Mouse (Mus musculus) kidney, adult 8-10 months (tissue): ENCODE data around the gene Hs1bp3.

Experiments used
- DNase-seq, 2 experiments: peaks; one replicate each; pipeline ENCODE4 v3.0.0; 2022

Gene Hs1bp3

DNA sequence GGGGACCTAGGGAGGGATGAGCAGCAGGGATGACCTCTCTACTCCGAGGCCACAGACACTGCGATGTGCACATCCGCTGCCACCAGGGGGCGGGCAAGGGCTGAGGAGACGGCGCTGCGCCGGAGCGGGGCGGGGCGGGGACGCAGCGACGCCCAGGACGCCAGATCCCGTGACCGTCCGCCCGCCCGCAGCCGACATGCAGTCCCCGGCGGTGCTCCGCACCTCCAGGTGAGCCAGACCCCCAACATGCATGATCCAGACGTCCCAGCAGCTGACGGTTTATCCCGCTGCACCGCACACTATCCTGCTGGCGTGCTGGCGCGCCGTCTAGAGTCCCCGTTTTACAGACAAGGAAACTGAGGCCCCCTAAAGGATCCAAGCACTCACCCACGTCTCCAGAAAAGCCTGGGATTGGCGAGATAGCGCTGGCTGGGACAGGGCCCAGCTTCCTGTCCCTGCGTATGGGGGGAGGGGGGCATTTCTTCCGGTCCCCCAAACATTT is at the start of gene Hs1bp3:
Hs1bp3 (plus strand) TSS at position 163 of the 502 bp plus-strand sequence.
- DNase-seq, result peak; percentile 72 to 82

DNA sequence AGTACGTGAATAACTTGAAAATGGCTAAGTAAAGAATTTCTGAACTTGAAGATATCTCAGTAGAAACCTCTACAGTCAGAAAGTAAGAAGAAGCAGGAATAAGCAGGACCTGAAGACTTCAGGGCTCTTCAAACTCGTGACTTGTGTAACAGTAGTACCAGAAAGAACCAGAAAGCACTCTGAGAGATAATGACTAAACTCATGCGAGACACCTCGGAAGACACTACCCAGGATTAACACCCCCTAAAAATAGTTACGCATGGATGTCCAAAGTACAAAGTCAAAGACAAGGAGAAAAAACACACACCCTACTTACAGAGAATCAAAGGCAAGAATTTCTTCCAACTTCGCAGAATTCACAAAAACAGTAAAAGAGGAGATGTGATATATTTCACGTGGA is 46.9 kb upstream of the Hs1bp3 start:
- DNase-seq, result peak; percentile 13 to 57

DNA sequence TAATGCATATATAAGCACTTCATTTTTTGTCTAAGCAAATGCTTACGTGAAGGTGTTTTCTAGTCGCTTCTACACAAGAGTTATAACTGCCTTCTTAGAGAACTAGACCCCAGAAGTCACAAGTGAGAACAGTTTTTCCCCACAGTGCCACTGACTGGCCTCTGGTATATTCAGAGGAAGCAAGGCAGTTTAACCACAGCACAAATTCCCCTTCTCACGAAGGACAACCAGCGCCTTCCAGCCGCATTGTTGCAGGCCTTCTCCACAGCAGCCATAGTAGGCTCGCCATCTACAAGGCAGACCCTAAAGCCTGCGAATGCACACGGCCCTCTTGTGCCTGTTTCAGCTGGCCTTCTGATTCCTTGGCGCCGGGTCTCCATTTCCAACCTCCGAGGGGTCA is 43.6 kb upstream of the Hs1bp3 start:
- no peak for DNase-seq

DNA sequence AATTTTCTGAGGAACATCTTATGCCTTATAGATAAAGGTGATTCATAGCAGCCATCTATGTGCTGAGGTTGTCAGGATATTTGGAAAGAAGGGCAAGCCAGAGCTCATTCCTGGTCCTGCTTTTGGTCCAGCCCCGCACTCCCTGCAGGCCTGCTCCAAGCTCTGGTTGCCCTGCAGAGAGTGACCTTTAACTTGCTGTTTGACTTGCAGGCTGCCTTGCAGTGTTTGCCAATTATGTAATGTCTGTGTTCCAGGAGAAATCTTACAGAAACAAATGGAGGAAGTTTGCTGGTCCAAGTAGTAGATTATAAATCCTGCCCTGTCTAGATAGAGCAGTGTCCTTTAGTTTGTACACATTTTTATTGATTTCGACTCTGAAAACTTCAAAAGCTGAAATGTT is 41.8 kb upstream of the Hs1bp3 start:
- DNase-seq, result peak; percentile 17 to 52

DNA sequence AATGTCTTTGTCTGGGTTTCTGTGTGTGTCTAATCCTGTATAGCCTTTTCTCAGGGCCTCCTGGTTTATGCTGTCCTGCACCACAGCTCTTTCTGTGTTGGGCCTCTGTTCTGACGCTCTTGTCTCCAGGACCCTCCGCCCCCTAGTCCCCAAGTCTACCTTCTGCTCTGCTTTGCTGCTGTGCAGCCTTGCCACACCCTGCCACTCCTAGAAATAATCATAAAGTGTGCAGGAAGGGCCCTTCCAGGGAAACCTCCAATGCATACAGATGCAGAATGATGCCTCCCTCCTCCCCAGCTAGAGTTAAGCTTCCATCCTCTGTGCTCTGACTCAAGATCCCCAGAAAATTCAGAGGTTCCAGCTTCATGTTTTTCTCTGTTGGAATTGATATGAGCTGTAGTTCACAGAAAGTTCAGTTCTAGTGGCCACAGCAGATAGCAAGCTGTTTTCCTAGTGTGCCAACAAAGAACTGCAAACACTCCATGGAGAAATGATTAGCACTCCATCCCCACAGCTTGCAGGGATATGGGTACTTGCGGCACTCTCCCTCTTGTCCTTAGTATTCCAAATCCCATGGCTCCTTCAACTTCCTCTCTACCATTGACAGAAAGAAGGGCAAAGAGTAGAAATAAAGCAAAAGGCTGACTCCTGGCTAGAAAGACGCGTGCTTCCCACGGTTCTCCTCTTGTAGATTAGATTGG is 39.6 kb upstream of the Hs1bp3 start:
- no peak for DNase-seq

DNA sequence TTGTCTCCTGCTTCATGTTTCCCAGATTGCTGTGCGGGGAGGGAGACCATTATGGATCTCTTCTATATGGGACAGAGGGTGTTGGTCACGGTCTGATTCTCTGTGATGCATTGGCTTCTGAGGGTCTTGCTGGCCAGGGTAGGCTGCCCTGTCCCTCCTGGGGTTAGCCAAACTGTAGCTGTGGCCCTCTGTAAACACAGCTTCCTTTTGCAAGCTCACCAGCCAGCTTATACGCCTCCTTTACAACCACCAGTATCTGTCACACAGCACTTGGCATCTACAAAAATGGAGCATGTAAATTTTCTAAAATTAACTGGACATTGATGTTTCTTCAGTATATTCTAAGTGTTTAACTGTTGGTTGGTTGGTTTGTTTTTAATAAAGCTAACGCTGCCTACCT is 37.8 kb upstream of the Hs1bp3 start:
- DNase-seq, result no peak

DNA sequence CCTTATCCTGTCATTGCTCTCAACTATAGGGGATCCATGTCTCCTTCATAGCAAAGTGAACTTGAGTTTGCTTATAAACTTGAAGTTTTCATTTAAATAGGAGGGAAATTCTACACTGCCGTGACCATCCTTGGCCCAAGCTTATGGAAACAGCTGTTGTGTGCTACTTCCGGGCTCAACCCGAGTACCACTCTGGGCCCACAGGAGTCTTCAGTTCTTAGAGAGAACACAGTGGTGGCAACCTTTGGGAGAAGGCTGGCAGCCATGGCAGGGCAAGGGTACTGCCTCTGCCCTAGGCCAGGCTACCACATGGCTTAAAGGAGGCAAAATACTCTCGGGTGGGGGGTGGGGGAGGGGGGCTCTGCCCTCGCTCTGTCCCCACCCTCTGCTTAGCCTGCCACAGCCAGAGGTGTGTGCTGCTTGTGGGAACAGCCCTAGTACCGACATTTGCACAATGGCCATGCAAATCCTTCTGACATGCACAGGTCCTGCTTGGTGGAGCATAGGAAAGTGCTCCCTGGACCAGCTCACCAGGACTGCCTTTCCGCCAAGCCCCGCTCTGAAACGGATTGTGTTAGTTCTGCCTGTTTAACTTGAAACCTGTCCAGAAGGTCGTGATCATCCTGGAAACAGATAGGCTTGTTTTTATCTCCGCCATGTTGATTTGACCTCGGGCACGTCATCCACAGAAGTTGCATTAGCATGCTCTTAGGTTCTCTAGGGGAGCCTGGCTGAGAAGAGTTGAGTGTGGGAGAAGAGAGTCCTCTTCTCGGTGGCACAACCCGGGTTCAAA is 31.8 kb upstream of the Hs1bp3 start:
- no peak for DNase-seq

DNA sequence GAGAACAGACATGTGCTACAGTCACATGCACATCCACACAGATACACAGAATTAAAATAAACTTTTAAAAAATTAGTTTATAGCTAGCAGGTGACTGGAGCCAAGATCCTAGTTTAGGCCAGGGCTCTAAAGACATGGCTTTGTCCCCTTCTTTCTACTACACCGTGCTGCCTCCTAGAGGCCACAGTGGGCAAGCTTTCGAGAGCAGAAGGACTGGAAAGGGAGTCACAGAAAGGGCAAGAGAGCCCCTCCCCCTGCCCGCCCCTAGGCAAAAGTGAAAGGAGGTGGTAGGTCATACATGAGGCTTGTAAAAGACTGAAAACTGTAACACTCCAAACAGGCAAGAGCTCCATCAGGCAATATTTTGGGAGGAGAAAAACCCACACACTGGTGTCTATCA is 25.3 kb upstream of the Hs1bp3 start:
- DNase-seq, result no peak

DNA sequence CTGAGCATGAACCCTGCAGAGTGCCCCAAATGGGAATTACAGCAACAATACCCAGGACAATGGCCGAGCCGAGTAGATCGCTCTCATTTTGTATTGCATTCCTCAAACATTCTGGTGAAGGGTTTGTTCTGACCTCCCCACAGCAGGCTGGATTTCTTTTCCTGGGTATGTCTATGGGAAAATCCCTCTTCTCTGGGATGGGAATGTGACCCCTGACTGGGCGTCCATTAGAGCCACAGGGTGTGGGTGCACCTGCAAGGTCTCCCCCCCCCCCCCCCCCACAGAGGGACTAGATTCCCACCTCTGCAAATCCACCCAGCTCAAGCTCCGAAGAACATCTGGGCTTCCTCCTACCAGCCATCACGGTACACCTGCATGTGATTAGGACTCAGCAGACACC is 24.1 kb upstream of the Hs1bp3 start:
- DNase-seq, result no peak

DNA sequence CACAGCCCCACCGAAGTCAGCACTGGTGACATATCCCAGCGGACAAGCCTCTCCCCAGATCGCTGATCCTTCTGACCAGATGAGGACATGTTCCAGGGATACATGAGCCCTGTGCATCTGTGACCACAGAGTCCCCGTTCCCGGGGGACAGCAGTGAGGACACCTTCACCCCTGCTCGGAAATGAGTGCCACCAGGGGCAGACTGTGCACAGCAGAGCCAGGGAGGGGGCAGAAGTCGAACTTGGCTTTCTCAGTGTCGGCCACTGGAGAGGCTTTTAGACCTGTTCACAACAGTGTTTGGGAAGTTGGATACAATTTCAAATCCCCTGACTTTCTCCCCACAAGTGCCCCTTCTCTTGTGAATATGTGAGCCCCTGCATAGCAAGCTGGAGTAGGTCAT is 23.7 kb upstream of the Hs1bp3 start:
- no peak for DNase-seq

DNA sequence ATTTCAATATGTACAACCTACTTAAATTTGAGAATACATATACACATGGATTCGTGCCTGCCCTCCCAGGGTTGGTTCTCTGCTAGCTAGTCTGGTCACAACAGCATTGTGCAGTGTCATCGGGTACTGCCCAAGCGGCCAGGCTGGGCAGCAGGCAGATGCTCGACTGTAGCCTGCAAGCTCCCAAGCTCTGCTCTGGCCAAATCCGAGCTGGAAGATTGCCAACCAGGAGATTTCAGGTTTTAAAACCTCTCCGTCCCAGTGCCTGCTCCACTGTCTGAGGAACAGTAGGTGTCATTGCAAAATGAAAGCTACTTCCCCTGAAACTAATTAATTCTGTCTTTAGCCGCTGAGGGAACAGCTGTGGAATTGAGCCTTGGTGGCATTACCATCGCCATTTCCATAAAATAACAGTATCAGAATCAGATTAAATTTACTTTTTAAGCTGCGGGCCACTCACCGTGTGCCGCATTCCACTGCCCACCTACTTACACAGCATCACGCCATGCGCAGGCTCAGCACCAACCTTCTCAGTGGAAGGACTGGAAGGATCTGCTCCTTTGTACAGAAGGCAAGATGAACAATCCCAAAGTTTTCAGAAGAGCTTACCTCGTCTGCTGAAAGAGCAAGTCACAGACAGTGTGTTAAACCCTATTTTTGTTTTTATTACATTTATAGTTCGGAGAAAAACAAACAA is 21.9 kb upstream of the Hs1bp3 start:
- no peak for DNase-seq

DNA sequence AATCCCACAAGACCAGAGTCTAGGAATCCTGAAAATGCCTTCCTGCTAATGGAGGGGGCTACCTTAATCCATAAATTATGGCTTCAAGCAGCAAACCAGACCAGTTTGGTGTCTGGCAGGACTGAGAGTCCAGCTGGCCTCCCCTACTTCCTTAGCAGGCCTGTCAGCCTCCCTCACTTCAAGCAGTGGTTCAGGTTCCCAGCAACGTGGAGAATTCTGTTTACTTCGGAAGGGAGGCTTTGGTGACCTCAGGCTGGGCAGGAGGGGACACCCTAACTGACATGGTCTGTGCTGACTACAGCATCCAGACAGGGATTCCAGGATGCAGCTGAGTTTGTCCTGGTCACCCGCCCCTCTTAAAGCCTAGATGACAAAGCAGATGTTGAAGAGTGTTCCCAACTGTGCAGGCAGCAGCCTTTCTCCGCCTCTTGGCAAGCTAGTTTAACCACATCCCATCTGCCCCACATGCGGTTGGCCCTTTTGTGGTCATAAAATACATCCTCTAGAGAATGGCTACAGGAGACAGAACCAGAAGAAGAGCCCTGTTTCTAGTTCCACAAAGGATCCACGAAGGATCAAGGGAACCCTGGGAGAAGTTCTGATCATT is 17.8 kb upstream of the Hs1bp3 start:
- DNase-seq, result no peak

DNA sequence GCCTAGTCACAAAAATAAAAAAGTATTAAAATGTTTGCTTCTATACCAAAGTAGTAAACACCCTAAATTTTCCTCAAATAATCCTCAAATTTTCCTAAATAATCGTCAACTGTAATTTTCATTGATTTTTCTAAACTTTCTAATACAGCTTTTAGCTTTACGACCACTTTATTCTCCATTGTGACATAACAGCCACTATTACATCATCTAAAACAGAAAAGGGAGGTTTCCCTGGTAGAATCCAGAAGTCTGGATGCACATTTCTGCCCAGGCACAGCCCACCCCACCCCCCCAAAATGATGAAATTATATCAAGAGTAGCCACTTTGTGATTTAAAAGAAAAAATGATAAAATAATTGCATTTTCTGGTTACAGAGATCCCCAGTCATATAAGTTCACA is 17.1 kb upstream of the Hs1bp3 start:
- no peak for DNase-seq

DNA sequence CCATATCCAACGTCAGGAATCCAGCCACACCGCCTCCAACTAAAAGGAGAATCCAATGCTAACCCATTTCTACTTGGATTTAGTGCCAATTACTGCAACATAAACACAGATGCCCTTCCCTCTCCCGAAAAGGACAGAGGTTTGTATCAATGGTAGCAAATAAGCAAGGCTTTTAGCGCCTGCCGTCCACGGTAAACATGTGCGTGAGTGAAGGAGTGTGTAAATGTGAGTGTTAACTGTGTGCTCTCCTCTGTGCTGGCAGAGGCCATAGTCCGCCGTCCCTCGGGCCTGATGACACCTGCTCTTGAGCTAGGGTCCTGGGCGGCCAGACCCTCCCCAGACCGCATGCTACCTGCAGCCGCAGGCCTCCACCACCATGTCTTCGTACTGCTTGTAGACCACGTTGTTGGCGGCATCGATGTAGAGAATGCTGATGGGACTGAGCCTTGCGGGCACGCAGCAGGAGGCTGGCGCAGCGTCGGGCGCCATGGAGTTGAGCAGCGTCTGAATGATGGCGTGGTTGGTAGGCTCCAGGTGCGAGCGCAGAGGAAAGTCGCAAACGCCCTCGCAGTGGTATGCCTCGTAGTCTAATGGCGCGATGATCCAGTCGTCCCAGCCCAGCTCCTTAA is 15.5 kb upstream of the Hs1bp3 start:
- no peak for DNase-seq

DNA sequence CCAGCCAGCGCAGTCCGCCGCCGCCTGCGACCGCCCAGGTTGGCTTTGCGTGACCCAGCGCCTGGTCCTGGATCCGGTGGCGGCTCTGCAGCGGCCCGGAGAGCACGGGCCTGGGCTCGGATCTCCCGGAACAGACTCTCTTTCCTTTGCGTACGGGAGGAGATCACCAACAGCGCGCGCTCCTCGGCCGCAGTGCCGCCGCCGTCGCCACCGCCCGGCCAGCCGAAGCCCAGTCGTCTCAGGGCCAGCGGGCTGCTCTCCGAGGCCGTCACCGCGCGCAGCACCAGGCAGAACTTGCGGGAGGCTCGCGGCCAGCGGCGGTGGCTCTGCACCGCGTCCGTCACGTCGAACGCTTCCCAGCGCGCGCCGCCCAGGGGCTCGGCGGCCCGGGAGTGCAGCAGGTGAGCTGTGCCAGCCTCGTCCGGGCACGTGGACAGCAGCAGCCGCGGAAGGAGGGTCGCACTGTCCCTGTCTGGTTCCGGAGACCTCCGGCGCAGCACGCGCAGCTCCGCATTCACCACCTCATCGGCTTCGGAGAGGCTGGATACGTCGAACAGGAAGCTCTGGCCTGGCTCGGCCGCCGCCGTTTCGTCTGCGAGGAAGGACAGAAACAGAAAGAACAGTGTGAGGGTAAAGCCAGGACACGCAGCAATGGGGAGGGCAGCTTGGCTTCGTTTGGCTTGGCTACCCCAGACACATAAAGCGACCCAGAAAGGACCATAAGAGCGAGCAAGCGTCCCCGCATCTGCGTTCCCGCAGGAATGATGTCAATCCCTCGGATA is 14.7 kb upstream of the Hs1bp3 start:
- no peak for DNase-seq

DNA sequence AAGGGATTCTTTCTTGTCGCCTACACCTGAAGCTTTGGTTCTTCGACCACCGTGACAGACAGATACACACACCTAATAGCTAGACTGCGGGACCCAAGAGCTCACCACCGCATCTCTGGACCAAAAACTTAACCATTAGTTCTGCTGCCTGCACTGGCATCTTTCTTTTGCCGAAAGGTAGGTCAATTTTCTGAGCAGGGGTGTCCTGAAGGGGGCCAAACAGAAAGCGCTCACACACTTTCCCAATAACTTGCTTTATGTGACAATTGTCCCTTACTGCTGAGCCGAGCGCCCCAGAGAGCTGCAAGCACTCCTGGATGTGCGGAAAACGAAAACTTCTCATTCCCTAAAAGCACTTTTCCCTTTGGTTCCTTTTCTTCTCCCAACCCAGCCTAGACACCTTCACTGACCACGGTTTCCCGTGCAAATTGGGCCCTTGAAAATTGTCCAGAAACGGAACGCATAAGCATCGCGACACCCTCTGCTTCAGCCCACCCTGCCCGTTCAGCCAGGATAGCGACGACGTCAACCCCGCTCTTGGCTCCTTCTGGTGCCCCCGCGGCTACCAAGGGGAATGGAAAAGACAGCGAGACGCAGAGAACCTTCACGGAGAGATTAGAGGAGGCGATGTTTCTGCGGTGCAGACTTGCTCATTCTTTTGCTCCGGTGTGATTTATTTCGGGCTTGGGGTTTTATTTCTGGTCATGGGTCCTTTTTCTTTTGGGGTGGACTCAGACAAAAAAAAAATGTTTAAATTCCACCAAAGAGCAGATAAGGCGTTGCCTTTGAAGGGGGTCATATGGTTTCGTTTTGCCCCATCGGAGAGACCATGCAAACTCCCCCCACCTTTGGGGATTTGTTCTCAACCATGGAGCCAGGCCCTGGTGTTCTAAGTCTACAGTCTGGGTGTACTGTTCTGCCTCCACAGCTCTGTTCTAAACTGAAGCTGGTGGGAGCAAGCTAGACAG is 13.8 kb upstream of the Hs1bp3 start:
- DNase-seq, result no peak

DNA sequence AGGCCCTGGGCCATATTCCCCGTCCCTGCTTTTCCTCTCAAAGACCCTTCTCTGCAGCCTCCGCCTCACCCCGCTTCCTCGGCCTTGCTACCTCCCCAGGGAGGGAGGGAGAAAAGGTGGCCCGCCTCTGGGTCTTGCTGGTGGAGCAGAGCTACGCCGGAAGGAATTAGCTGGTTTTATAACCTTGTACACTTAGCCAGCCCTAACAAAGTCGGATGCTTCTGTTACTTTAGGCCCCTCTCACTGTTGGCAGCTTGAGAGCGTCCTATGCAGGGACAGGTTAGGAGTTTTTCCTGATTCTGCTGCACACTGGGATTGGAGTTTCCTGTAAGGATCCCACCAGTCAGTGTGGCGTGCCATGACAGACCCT is 13.1 kb upstream of the Hs1bp3 start:
- DNase-seq, result no peak

DNA sequence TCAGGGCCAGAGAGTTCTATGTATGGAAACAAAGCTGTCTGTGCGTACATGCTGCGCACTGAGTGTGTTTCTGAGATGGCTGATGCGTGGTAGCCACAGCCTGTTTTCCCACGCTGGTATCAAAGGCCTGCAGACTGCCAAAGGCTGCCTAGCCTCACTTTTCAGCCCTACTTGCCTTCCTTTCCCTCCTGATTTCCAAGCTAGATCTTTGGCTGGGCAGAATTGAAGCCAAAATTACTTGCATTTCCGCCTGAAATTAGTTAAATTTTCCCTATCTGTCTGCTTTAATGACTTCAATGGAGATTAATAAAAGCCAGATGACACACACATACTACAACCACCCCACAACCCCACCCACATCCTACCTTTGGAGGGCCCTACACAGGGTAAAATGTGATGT is 12.7 kb upstream of the Hs1bp3 start:
- DNase-seq, result no peak

DNA sequence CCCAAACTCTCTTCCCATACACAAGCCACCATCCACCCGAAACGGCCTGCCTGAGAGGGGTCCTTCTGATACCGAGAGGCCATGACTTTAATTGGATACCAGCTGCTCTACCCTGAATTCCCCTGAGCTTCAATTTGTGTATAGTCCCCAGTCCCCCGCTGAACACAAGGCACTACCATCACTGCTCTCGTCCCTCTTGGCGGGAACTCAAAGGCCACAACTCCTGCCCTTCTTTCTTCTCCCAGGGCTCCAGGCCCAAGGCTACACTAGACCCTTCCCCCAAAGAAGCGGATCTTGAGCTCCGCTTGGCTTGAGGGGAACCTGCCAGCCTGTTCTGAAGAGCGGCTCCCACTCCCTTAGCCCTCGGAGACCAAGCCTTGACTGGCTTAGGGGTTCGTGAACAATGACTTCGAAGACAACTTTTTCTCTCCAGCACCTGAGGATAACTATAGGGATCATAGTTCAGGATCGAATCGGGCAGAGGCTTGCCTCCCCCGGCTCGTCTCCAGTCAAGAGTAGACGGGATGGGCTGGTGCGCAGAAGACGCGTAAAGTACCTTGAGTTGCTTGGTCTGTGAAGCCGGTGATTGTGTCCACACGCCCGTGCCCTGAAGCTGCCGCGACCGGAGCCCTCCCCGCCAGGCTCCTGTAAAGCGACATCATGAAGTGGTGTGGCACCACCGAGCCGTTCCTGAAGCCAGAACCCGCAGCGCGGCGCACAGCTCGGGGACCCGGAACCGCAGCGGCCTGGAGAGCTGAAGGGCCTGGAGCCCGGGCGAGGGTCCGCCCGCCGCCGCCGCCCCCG is 12.0 kb upstream of the Hs1bp3 start:
- no peak for DNase-seq

DNA sequence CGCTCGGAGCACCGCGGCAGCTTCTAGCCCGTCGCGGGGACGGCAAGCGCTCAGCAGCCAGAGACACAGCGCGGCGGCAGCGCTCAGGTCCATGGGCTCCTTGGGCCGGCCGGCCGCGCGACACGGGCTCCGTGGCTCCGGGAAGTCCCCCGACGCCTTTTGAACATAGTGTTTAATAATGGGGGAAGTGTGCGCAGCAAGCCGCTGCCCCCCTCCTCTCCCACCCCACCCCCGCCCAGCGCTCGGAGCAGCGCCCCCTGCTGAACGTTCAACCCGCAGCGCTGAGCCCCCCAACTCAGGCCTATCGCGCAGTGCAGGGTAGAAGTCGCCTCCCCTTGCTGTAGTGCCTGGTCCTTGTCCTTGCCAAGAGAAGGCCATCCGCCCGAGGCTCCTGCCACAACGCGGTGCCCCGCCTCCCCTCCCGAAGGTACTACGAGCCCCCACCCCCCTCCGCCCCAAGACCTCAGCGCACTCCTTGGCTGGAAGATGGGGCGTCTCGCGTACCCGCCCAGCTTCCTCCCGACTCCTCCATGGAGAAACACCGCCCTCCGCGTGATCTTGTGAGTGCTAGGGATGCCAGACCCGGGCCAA is 11.3 kb upstream of the Hs1bp3 start, which contains the start of gene Gdf7:
Gdf7 (minus strand) TSS at position 114 of the 591 bp plus-strand sequence.
- no peak for DNase-seq
